Mouse (Mus musculus) erythroblast, adult 5-6 weeks (primary cell): Measurements from ENCODE around the gene Gm16485. TPM values are rescaled to one million over a fixed set of nuclear protein-coding genes. Genes with fewer than 3 reads are reported as not detected.

Experiments used
- ATAC-seq: replicated peaks from 2 replicates; pipeline ENCODE4 v1.8.0; 2016; ENCODE audit warnings: moderate number of reproducible peaks, mild to moderate bottlenecking, moderate TSS enrichment, inconsistent platforms; ENCODE audit not compliant: poor library complexity, low FRiP score, severe bottlenecking
- total RNA-seq, 2 experiments: library from RNA; stranded (forward) in 1 of 2; stranded (reverse) in 1 of 2; fragments of 150-400 nt in 1 of 2; fragments of 200-764, 138-1000 nt in 1 of 2; gene quantifications; 2 replicates each; pipeline versions ENCODE4 v1.2.3 to v1.2.4; 2015 to 2017; ENCODE audit warnings: low replicate concordance in 2 of 2

The Gm16485 gene
- total RNA-seq (2015; ENCODE audit: low replicate concordance): not detected in 2 replicates
- not detected in 2 replicates for total RNA-seq (2017; ENCODE audit: low replicate concordance)

GRCm38 (mm10) chr9:8971491-8971890 is at the start of gene Gm16485:
Gm16485 (plus strand) TSS chr9:8971791.
- ATAC-seq: no peak

DNA sequence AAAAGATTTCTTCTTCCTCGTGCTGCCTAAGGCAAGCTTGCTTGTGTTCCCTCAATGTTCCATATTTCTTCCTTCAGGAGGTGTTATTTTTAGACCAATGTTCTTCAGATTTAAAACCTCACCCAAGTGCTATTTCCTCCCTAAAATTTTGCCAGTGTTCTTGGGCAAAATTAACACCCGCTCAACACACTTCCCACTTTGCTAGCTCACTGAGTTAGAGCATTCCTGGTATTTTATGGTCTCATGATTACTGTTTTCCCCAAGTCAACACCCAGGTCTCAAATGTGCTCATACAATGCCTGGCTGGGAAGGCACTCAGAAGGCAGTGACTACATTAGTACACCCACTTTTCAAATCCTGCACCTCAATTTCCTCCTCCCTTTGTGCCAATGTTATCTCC is 44.0 kb upstream of the Gm16485 start:
- no peak for ATAC-seq

GRCm38 (mm10) chr9:8937753-8938152 is 33.8 kb upstream of the Gm16485 start:
- no peak for ATAC-seq

DNA sequence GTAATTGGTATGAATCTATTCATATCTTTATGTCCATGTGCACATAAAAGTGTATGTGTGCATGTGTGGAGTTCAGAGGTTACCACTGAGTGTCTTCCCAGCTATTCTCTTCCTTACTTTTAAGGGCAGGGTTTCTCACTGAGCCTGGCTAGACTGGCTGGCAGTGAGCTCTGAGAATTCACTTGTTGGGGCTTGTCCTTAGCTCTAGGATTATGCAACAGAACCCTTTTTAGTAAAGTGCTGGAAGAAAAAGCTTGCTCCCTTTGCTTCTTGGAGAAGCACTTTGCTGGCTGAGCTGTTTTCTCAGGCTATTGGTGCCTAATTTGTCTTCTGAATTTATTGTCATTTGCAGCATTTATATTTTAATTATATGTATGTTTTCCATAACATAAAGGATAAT is 18.3 kb upstream of the Gm16485 start:
- ATAC-seq: no peak

DNA sequence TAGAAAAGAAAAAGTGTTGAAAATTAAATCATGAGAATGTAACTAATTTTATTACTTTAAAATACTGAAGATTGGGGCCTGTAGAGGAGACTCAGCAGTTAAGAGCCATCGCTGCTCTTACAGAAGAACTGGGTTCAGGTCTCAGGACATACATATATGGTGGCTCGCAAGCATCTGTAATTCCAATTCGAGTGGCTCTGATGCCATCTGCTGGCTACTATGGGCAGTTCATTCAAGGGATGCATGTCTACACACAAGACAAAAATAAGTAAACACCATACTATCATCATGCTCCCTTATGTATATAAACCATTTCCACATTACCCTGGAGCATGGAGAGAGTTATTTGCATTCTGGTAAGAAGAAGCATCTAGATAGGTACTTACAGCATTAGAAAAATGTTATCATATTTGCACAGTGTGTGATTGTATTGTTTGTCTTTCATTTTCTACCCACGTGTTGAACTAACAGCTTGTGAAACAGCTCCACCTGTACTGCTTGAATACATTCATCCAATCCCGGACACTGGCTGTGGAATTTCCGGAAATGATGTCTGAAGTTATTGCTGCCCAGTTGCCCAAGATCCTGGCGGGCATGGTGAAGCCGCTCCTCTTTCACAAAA is 7.0 kb upstream of the Gm16485 start:
- ATAC-seq: no peak

DNA sequence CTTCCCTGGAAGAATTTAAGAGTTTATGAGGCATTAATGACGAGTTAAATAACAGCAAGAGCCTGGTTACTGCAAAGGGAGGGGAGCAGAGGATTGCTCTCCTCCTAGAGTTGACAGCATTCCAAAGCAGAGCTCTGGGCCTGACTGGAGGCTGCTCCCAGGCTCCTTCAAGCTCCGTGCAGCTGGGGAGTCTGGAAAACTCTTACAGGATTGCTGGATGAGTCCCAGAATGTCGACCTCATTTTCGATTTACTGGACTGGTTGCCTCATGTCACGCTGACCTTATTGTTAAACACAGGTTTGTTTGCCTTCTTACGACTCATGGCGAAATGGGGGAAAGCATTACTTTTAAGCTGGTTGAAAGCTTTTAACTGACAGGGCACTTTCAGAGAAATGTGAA is 1.4 kb upstream of the Gm16485 start:
- ATAC-seq: no peak

DNA sequence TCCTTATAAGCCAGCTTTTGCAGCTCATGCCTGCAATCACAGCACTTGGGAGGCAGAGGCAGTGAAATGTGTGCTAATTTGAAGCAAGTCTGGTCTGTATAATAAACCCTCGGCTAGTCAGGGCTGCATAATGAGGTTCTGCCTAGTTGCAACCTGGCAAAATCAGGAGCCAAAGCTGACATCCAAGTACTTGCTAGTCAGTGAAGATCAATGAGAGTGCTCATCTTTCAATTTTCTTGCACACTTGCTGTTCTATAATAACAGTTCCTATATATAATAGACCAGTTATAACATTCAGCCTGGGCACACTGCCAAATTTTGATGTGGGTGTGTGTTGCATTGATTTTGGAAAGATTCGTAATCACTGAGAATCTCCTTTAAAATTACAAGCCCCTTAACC is 6.2 kb downstream of the Gm16485 start:
- no peak for ATAC-seq

- ATAC-seq: no peak
These were observed 10.7 kb downstream of the Gm16485 start for GRCm38 (mm10) chr9:8982315-8982714.

- ATAC-seq: no peak
These were observed 24.9 kb downstream of the Gm16485 start for GRCm38 (mm10) chr9:8996494-8996893.

GRCm38 (mm10) chr9:9001170-9001569 is 29.6 kb downstream of the Gm16485 start:
- no peak for ATAC-seq

- ATAC-seq: no peak
These were observed 43.5 kb downstream of the Gm16485 start for GRCm38 (mm10) chr9:9015108-9015507.

Other genes with a start within 250 kb of the Gm16485 start
- not detected in 2 replicates for gene Pgr, start 72.0 kb upstream of the Gm16485 start, total RNA-seq (2015; ENCODE audit: low replicate concordance)
- not detected in 2 replicates for gene Pgr, start 72.0 kb upstream of the Gm16485 start, total RNA-seq (2017; ENCODE audit: low replicate concordance)